Mouse (Mus musculus) brain, embryonic 14.5 days (tissue): Measurements from ENCODE around the gene Cdc123.

Experiments
- CTCF ChIP-seq: fragments of 200-500 bp; IDR thresholded peaks from 2 replicates; pipeline ENCODE4 v1.5.1; 2012; ENCODE audit warnings: inconsistent platforms, mild to moderate bottlenecking, moderate library complexity, borderline replicate concordance; ENCODE audit not compliant: insufficient read depth, insufficient read length; ENCODE audit errors: extremely low read depth
- POLR2A ChIP-seq: fragments of 200-500 bp; IDR thresholded peaks from 2 replicates; pipeline ENCODE4 v1.6.1; 2012; ENCODE audit warnings: mild to moderate bottlenecking, inconsistent platforms, borderline replicate concordance; ENCODE audit not compliant: poor library complexity, insufficient read depth, insufficient read length, severe bottlenecking; ENCODE audit errors: extremely low read depth

DNA sequence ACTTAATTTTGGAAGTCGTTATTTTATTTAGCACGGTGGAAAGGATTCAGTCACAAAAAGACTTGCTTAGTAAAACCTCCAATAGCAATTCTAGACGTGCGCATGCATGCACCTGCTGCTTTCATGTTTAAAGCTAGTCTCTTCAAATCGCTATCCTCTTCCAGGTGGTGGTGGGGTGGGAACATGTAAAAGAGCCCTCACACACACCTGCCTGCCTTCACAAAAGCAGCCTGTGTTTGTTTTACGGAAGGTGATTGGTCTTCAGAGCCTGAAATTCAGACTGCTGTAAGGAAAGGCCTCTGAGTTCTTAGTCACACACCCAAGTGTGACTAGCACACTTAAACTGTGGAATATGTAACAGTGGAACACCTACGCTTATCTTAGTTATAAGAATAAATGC lies 39.7 kb downstream of the Cdc123 start:
- TF ChIP-seq POLR2A (no peak), CTCF (no peak)
